Mouse (Mus musculus): ENCODE measurements around the gene Rbks.

The Rbks gene

GRCm38 (mm10) chr5:31696971-31697643, at the start of gene Rbks:
TSS of gene Rbks (minus strand) at chr5:31697627.
- no peak for DNase-seq (ENCODE audit: low read depth, low spot score)

- no peak for DNase-seq (ENCODE audit: low read depth, low spot score)
These were observed 45.1 kb upstream of the Rbks start for GRCm38 (mm10) chr5:31742521-31743031.

GRCm38 (mm10) chr5:31741931-31742330, 44.5 kb upstream of the Rbks start:
- DNase-seq (ENCODE audit: low read depth, low spot score): no peak

GRCm38 (mm10) chr5:31732644-31733338, 35.4 kb upstream of the Rbks start:
- no peak for DNase-seq (ENCODE audit: low read depth, low spot score)

GRCm38 (mm10) chr5:31727456-31727855, 30.0 kb upstream of the Rbks start:
- DNase-seq (ENCODE audit: low read depth, low spot score): no peak

- DNase-seq (ENCODE audit: low read depth, low spot score): no peak
These were observed 28.5 kb upstream of the Rbks start for GRCm38 (mm10) chr5:31725885-31726284.

- DNase-seq (ENCODE audit: low read depth, low spot score): no peak
These were observed 27.1 kb upstream of the Rbks start for GRCm38 (mm10) chr5:31724519-31724918.

GRCm38 (mm10) chr5:31715486-31716150, 18.2 kb upstream of the Rbks start:
- no peak for DNase-seq (ENCODE audit: low read depth, low spot score)

- no peak for DNase-seq (ENCODE audit: low read depth, low spot score)
These were observed 16.4 kb upstream of the Rbks start for GRCm38 (mm10) chr5:31713841-31714264.

- no peak for DNase-seq (ENCODE audit: low read depth, low spot score)
These were observed 15.9 kb upstream of the Rbks start for GRCm38 (mm10) chr5:31713280-31713711.

GRCm38 (mm10) chr5:31709389-31709788, 12.0 kb upstream of the Rbks start:
- no peak for DNase-seq (ENCODE audit: low read depth, low spot score)

- DNase-seq (ENCODE audit: low read depth, low spot score): no peak
These were observed 9.4 kb upstream of the Rbks start for GRCm38 (mm10) chr5:31706826-31707225.

GRCm38 (mm10) chr5:31704971-31705370, 7.5 kb upstream of the Rbks start:
- DNase-seq (ENCODE audit: low read depth, low spot score): no peak

GRCm38 (mm10) chr5:31699397-31699796, 2.0 kb upstream of the Rbks start:
- DNase-seq (ENCODE audit: low read depth, low spot score): no peak

- DNase-seq (ENCODE audit: low read depth, low spot score): no peak
These were observed 1.5 kb upstream of the Rbks start for GRCm38 (mm10) chr5:31698931-31699330.

- peak; percentile 73 for DNase-seq (ENCODE audit: low read depth, low spot score)
These were observed 885 bp upstream of the Rbks start for GRCm38 (mm10) chr5:31698297-31698726.

GRCm38 (mm10) chr5:31697644-31698296, 343 bp upstream of the Rbks start, which contains the start of gene Babam2:
TSS of gene Babam2 (plus strand) at chr5:31697684.
- peak; percentile 88 for DNase-seq (ENCODE audit: low read depth, low spot score)

GRCm38 (mm10) chr5:31693191-31693590, 4.2 kb downstream of the Rbks start:
- DNase-seq (ENCODE audit: low read depth, low spot score): no peak

GRCm38 (mm10) chr5:31687972-31688371, 9.5 kb downstream of the Rbks start:
- no peak for DNase-seq (ENCODE audit: low read depth, low spot score)

- peak; percentile 64 for DNase-seq (ENCODE audit: low read depth, low spot score)
These were observed 11.4 kb downstream of the Rbks start for GRCm38 (mm10) chr5:31686040-31686439.

GRCm38 (mm10) chr5:31682305-31682704, 15.1 kb downstream of the Rbks start:
- no peak for DNase-seq (ENCODE audit: low read depth, low spot score)

GRCm38 (mm10) chr5:31680183-31680582, 17.2 kb downstream of the Rbks start:
- DNase-seq (ENCODE audit: low read depth, low spot score): no peak
